Mouse (Mus musculus) thymus, adult 18-20 months (tissue): ENCODE results near the gene Thrap3.

ENCODE experiments used
- DNase-seq, 2 experiments: peaks; one replicate each; pipeline ENCODE4 v3.0.0; 2022; ENCODE audit warnings: mixed read lengths in 2 of 2

The Thrap3 gene

DNA sequence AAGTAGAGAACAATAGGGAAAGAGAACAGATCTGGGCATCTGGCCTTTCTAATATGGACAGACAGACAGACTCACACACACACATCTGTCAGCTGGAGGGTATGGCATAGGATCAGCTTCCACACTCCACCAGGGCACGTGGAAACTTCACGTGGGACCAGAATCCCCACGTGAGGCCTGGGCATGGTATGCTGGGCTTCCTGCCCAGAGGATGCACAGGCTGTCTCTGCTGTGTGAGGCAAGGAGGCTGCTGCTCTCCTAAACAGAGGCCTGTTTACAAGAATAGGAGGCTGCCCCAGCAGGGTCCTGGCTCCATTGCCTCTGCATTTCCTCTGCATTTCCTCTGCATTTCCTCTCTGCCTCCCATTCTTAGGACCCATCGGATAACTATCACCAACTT lies 67.9 kb downstream of the Thrap3 start:
- DNase-seq, result no peak

DNA sequence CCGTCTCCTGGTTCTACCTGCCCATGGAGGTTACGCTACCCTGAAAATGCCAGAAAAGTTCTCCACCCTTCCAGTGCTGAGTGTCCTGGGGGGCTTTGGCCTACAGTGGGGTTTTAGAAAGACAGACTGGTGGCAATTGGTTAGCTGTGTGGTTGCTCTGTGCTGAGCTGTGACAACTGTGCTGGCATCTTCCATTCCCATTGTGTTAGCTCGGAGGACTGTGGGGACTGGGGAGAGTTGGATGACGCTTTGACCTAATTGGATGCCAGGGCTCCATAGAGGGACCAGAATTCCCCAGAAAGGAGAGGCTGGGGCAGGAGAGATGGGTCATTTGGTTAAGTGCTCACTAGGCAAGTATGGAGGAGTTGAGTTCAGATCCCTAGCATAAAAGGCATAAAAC lies 68.3 kb downstream of the Thrap3 start:
- DNase-seq, result no peak

DNA sequence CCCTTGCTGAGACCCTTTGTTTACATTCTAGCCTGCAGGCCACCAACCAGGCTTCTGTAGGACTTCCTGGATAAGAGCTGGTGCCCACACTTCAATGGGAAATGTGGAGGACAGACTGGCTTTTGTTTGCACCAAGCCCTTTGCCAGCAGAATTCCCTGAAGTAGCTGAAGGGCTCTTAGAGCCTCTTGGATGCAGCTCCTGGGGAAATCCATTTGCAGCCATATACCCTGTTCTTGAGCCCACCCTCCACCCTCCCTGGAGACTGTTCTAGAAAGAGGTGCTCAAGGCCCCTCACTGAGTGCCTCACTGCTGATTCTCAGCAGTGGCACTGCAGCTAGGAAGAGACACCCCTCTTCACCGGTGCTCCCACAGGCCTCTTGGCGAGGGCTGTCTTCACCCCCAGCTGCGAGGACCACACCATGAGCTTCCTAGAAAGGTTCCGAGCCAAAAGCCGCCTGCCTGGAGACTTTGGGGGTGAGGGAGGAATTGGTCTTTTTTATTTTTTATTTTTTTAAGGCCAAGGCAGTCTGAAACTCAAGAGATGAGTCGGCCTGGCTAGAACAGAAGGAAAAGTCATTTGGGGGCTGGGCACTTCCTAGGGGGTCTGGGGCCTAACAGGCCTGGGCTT lies 69.8 kb downstream of the Thrap3 start:
- no peak for DNase-seq

DNA sequence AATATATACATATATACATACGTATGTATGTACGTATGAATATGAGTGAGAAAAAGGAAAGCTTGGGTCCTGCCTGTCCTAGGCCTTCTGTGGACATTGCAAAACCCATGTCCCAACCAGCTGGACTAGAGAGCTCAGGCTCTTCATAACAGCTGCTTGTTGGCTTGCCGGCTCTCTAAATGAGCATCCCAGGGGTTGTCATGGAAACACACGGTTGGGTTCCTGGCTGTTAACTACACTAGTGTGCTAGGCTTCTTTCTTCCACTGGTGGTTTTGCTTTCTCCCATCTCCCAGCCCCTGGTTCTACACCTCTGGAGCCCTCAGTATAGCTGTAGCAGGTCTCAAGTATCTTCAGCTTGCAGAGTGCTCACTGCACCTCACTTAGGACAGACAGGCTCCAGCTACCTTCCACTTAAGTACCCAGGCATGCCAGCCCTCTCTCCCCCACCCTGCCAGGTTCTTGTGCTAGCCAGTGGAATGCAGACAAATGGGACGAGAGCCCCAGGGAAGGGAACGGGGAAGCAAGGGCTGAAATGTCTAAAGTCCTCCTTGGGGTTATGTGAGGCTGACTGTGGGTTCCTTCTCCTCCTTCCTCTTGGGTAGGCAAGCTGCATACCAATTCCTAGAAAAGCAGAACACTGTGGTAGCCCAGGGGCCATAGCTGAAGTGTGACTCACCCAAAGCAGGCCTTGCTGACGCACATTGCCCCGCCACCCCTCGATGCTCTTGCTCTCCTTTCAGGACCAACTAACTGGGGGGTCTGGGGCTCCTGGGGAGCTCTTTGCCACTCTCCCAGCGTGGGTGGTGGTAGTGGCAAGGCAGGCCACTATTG lies 71.1 kb downstream of the Thrap3 start:
- DNase-seq, result no peak

- no peak for DNase-seq
Measured at GRCm38 (mm10) chr4:126130502-126130901, 72.1 kb downstream of the Thrap3 start.

DNA sequence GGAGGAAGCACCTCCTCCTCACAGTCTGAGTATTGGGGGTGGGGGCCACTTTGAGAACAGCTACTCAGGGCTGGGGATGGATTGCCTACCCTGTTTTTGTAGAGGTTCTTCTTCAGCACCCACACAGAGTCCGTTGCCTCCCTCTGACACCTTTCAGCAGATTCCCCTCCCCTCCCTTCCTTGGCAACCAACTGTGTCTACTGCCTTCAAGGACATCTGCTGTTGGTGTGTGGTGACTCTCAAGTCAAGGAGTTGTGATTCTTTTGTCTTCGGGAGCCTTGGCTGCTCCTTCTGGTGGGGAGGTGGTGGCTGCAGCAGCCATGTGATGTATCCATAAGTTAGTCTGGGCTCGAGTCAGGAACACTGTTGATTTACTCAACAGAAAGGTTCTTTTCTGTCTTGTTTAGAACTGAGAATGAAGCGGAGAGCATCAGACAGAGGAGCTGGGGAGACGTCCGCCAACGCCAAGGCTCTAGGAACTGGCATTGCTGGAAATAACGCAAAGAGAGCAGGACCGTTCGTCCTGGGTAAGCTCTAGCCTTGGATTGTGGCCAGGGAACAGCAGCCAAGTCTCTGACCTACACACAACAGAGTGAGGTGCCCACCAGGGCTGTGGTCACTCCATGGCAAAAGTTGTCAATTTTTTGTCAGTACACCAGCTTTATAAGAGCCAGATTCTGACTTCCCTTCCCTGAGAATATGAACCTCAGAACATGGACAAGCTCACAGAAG lies 79.1 kb downstream of the Thrap3 start:
- DNase-seq, result no peak

DNA sequence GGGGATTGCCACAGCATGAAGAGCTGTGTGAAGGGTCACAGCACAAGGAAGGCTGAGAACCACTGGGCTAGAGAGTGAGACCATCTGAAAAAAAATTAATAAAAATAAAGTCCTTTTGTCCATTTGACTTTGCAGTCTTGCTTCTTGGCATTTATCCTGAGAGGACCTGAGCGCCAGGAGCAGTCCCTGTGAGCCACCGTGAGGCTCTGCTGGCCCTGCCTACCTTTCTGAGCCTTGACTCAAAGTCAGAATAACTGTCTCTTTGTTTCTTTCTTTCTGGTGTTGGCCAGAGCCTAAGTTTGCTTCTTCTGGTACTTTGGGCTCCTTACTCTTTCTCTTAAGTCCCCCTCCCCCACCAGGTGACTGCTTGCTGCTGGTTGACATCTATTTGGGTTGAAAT lies 82.1 kb downstream of the Thrap3 start:
- DNase-seq, result no peak

- DNase-seq, result no peak
Measured at GRCm38 (mm10) chr4:126120052-126120451, 82.5 kb downstream of the Thrap3 start.

GRCm38 (mm10) chr4:126119051-126119450 lies 83.5 kb downstream of the Thrap3 start:
- DNase-seq, result no peak

DNA sequence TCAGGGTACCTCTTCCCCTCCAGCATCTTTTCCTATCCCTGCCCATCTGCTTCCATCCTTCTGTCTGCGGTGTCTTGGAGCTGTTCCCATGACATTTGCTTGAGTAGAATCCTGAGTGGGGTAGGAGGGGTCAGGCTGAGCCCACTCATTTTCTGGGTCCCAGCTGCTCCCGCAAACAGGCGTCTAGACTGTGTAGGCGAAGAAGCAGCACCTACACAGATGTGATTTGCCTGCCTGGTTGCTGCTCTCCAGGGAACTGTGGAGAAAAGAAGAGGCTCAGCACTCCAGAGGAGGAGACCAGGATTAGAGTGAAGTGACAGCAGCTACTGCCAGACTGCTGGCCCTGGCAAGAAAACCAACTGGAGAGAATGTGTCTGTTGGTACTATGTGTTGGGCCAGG lies 83.9 kb downstream of the Thrap3 start:
- no peak for DNase-seq

- no peak for DNase-seq
Measured at GRCm38 (mm10) chr4:126117116-126117515, 85.4 kb downstream of the Thrap3 start.

GRCm38 (mm10) chr4:126115871-126116521 lies 86.6 kb downstream of the Thrap3 start:
- DNase-seq, result no peak

- DNase-seq, result no peak
Measured at GRCm38 (mm10) chr4:126115411-126115810, 87.1 kb downstream of the Thrap3 start.
